Comparison of ENCODE assay signal across 8 mouse cellular contexts in the genomic region with DNA sequence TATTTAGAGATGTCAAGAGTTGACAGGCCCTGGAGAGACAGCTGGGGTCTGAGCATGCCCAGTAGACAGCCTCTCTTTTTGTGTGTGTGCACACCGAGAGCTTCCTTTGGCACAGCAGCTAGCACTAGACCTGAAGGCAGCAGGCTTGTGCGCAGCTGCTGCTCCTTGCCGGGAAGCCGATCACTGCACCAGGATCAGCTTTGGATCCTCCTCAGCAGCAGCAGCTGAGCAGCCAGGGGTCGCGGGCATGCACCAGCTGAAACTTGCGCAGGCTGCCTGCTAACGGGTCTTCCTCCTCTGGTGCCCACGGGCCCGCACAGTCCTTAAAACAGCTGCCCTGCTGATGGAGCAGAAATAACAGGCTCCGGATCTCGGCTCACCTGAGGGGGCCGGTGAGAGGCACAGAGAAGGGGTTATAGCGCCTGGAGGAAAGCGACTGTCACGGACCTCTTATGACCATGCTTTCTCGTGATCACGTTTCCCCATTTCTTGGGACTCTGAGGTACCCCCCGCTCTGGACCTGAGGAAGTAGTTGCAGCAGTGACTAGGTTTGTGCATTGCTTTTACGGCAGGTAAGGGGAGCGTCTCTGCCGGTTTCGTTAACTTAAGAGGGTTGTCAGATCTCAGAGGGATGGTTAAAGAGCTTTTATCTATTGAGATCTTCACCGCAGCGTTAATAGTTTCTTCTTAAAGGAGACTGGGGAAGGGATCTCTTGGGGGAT. TPM values are rescaled to one million over a fixed set of nuclear protein-coding genes. Genes with fewer than 3 reads are reported as not detected.
DNase-seq lines count a peak whose midpoint lies in the region; ATAC-seq lines count a peak whose summit lies in the region.

No protein-coding gene starts in this region.

- 4% methylated on average over 25 of the region's 25 CpGs for WGBS in heart, embryonic 11.5 days (ENCODE audit: insufficient replicate concordance)
- WGBS in stomach, embryonic 14.5 days, result under 1% methylated on average over 25 of the region's 25 CpGs

- H3K9ac ChIP-seq in heart, embryonic 11.5 days (ENCODE audit: low read depth, low read length), result peak overlapping the region; percentile 60
- H3K9ac ChIP-seq in stomach, embryonic 14.5 days (replicated peaks; ENCODE audit: low read depth, low read length), result no peak overlapping the region

- H3K36me3 ChIP-seq in heart, embryonic 11.5 days (ENCODE audit: control insufficient read depth, insufficient read depth, low read length), result no peaks in the 10 kb centered on the region
- H3K36me3 ChIP-seq in stomach, embryonic 14.5 days (ENCODE audit: control insufficient read depth, insufficient read depth, low read length), result no peaks in the 10 kb centered on the region

- ATAC-seq in heart, embryonic 11.5 days (replicated peaks; ENCODE audit: insufficient number of reproducible peaks, low FRiP score, low TSS enrichment), result 0 out of 2 replicates have a peak, but pooled peaks have one; percentile 31
- ATAC-seq in megakaryocyte-erythroid progenitor cell, adult 5-6 weeks (replicated peaks; ENCODE audit: low FRiP score, low TSS enrichment, poor library complexity, severe bottlenecking), result peak; percentile 67
- no peak for ATAC-seq in stomach, embryonic 14.5 days (ENCODE audit: insufficient number of reproducible peaks, insufficient read depth, low FRiP score, low read depth)

- no peak for DNase-seq in heart, postnatal 25 days (ENCODE audit: low spot score)
- peak; percentile 87 for DNase-seq in brain, adult 2 months (ENCODE audit: low read depth, low spot score)
- peak; percentile 30 to 41 for DNase-seq in frontal cortex, postnatal 14 days (ENCODE audit: low spot score in 2 of 2)
- DNase-seq in layer of hippocampus, postnatal 25 days (ENCODE audit: extremely low spot score in 1 of 2, low spot score in 1 of 2), result peak; percentile 17 to 37
- no peak for DNase-seq in spleen, postnatal 36 days (ENCODE audit: low spot score in 2 of 2)

- no peaks in the 10 kb centered on the region for H3K27me3 ChIP-seq in heart, embryonic 11.5 days (ENCODE audit: control insufficient read depth, insufficient read depth, low read length)
- no peaks in the 10 kb centered on the region for H3K27me3 ChIP-seq in stomach, embryonic 14.5 days (ENCODE audit: control insufficient read depth, insufficient read depth, low read length)

- no peak overlapping the region for H3K27ac ChIP-seq in heart, embryonic 11.5 days (ENCODE audit: low read depth, low read length)
- no peak overlapping the region for H3K27ac ChIP-seq in stomach, embryonic 14.5 days (ENCODE audit: low read length)

- no peaks in the 10 kb centered on the region for H3K4me1 ChIP-seq in heart, embryonic 11.5 days (ENCODE audit: control insufficient read depth, insufficient read depth, low read length)
- H3K4me1 ChIP-seq in stomach, embryonic 14.5 days (ENCODE audit: control insufficient read depth, insufficient read depth, low read length), result no peaks in the 10 kb centered on the region; the same call in 1 of the 2 replicates

- intact Hi-C loops in heart, postnatal 25 days (cut with DNase I), result no loop called here

- H3K9me3 ChIP-seq in heart, embryonic 11.5 days (replicated peaks; ENCODE audit: control insufficient read depth, low read length), result no peaks in the 10 kb centered on the region
- no peaks in the 10 kb centered on the region for H3K9me3 ChIP-seq in stomach, embryonic 14.5 days (ENCODE audit: control insufficient read depth, low read depth, low read length)

- H3K4me2 ChIP-seq in heart, embryonic 11.5 days, result peak overlapping the region; percentile 93
- peak overlapping the region; percentile 56 for H3K4me2 ChIP-seq in stomach, embryonic 14.5 days (replicated peaks; ENCODE audit: low read depth, low read length)

- peak overlapping the region; percentile 53 for H3K4me3 ChIP-seq in heart, embryonic 11.5 days (ENCODE audit: low read depth, low read length)
- H3K4me3 ChIP-seq in stomach, embryonic 14.5 days (ENCODE audit: low read depth, low read length), result peak overlapping the region; percentile 25

RNA-seq across cellular contexts. Expression of a gene that starts 57.8 kb away (rescaled TPM):
- 25.8 and 31.0 TPM in 2 replicates for polyA plus RNA-seq in heart, embryonic 11.5 days (2014; fragmentation: Nextera tagmentation; extraction: Ambion mirVana)
- total RNA-seq in heart, postnatal 25 days (2021), result 10 to 100 TPM; 18.2 to 22.6 TPM
- total RNA-seq in layer of hippocampus, postnatal 25 days (2021), result 1 to 10 TPM; 4.6 to 5.4 TPM
- 23.8 and 26.3 TPM in 2 replicates for total RNA-seq in megakaryocyte-erythroid progenitor cell, adult 5-6 weeks (2014; fragmentation: Nextera tagmentation)
- 47.0 and 49.6 TPM in 2 replicates for total RNA-seq in megakaryocyte-erythroid progenitor cell, adult 5-6 weeks (2017)
- polyA plus RNA-seq in stomach, embryonic 14.5 days (2014; fragmentation: Nextera tagmentation; extraction: Ambion mirVana), result 45.1 and 52.6 TPM in 2 replicates

Comparison
In these comparisons a context has a peak if more than half of its experiments do, and no peak if none do; other contexts are left out.
1. DNase-seq: peak in brain, adult 2 months (single experiment), frontal cortex, postnatal 14 days (2 of 2) and layer of hippocampus, postnatal 25 days (2 of 2); none in heart, postnatal 25 days (single experiment) and spleen, postnatal 36 days (0 of 2).